23 mouse cellular contexts compared by ENCODE assay signal in genomic region chr1:186171691-186172090, GRCm38 (mm10). TPM values are rescaled to one million over a fixed set of nuclear protein-coding genes. Genes with fewer than 3 reads are reported as not detected.
DNase-seq lines count a peak whose midpoint lies in the region; ATAC-seq and TF ChIP-seq lines count a peak whose summit lies in the region.
"Had no signal": no experiment of that assay in that cellular context is flagged by ENCODE, and none has a peak within 500 bp of the region (broad histone marks: within the 10 kb centered on the region; RNA-seq: fewer than 3 reads in every experiment).

No protein-coding gene starts in this region.

- H3K4me2 ChIP-seq in forebrain, embryonic 16.5 days (ENCODE audit: low read length), result no peak overlapping the region
- H3K4me2 ChIP-seq: embryonic facial prominence, embryonic 13.5 days; embryonic facial prominence, embryonic 15.5 days; forebrain, embryonic 12.5 days had no signal

- H3K4me3 ChIP-seq in layer of hippocampus, adult 2 months, result no peak overlapping the region
- H3K4me3 ChIP-seq in forebrain, embryonic 16.5 days (replicated peaks; ENCODE audit: low read length), result no peak overlapping the region
- H3K4me3 ChIP-seq: embryonic facial prominence, embryonic 13.5 days; embryonic facial prominence, embryonic 15.5 days; erythroblast, embryonic 14.5 days; forebrain, embryonic 10.5 days; forebrain, embryonic 12.5 days had no signal

- peak; percentile 13 to 14 for DNase-seq in layer of hippocampus, adult 2 months (ENCODE audit: low spot score in 2 of 2)
- no peak for DNase-seq in layer of hippocampus, adult 9-10 months (ENCODE audit: low spot score)
- DNase-seq in layer of hippocampus, postnatal 14 days (ENCODE audit: low spot score in 2 of 2), result peak; percentile 12 to 52
- no peak for DNase-seq in gastrocnemius, postnatal 4 days (ENCODE audit: low spot score in 2 of 2)
- DNase-seq: adrenal gland, adult 2 months; adrenal gland, postnatal 10 days; adrenal gland, postnatal 25 days; cerebellum, adult 11 months; cerebellum, adult 18-20 months; cerebellum, adult 8-10 months; cerebellum, adult 9-11 months; cerebellum, postnatal 14 days; cerebellum, postnatal 36 days; embryo, embryonic 11 days; forebrain, postnatal 0 days had no signal

- no peaks in the 10 kb centered on the region for H3K4me1 ChIP-seq in forebrain, embryonic 16.5 days (replicated peaks; ENCODE audit: control insufficient read depth, insufficient read depth, low read length)
- H3K4me1 ChIP-seq: embryonic facial prominence, embryonic 15.5 days; forebrain, embryonic 12.5 days had no signal

- no peaks in the 10 kb centered on the region for H3K36me3 ChIP-seq in forebrain, embryonic 16.5 days (ENCODE audit: control insufficient read depth, insufficient read depth)
- H3K36me3 ChIP-seq: embryonic facial prominence, embryonic 13.5 days; embryonic facial prominence, embryonic 15.5 days; forebrain, embryonic 10.5 days; forebrain, embryonic 12.5 days had no signal

- ATAC-seq in forebrain, embryonic 16.5 days, result no peak
- ATAC-seq: forebrain, embryonic 14.5 days; forebrain, postnatal 0 days had no signal

- H3K27ac ChIP-seq in layer of hippocampus, adult 2 months, result no peak overlapping the region
- no peak overlapping the region for H3K27ac ChIP-seq in forebrain, embryonic 16.5 days (ENCODE audit: low read length)
- H3K27ac ChIP-seq: embryonic facial prominence, embryonic 13.5 days; embryonic facial prominence, embryonic 15.5 days; forebrain, embryonic 10.5 days; forebrain, embryonic 12.5 days had no signal

- 90% methylated on average over 6 of the region's 6 CpGs for WGBS in forebrain, embryonic 16.5 days

- no peak overlapping the region for H3K9ac ChIP-seq in forebrain, embryonic 16.5 days (replicated peaks; ENCODE audit: low read depth, low read length)
- H3K9ac ChIP-seq: embryonic facial prominence, embryonic 13.5 days; embryonic facial prominence, embryonic 15.5 days; forebrain, embryonic 12.5 days; forebrain, postnatal 0 days had no signal

- TF ChIP-seq CTCF in layer of hippocampus, adult 2 months (conservative IDR thresholded peaks at IDR 0.05), result peak; percentile 45

- H3K27me3 ChIP-seq in forebrain, embryonic 16.5 days (replicated peaks; ENCODE audit: control insufficient read depth, insufficient read depth, low read length), result no peaks in the 10 kb centered on the region
- H3K27me3 ChIP-seq: embryonic facial prominence, embryonic 13.5 days; embryonic facial prominence, embryonic 15.5 days; forebrain, embryonic 12.5 days had no signal

- no peaks in the 10 kb centered on the region for H3K9me3 ChIP-seq in forebrain, embryonic 16.5 days (ENCODE audit: control insufficient read depth, low read length)
- H3K9me3 ChIP-seq: embryonic facial prominence, embryonic 13.5 days; embryonic facial prominence, embryonic 15.5 days; forebrain, embryonic 12.5 days had no signal

RNA-seq across cellular contexts. Expression of gene Lyplal1, which starts 54.6 kb away (rescaled TPM):
- total RNA-seq in layer of hippocampus, adult 2 months (2021), result 1 to 10 TPM; 7.1 to 9.1 TPM
- total RNA-seq in layer of hippocampus, postnatal 14 days (2021), result 10 to 100 TPM; 10.8 to 12.0 TPM
- total RNA-seq in gastrocnemius, postnatal 4 days (2021), result 10 to 100 TPM in 1 of 2 experiments, 1 to 10 TPM in 1; 9.3 to 10.5 TPM
- 10.3 and 12.2 TPM in 2 replicates for polyA plus RNA-seq in forebrain, embryonic 16.5 days (2015; fragmentation: Nextera tagmentation; extraction: Ambion mirVana)
- total RNA-seq: MEL had no signal

Comparison
In these comparisons a context has a peak if more than half of its experiments do, and no peak if none do; other contexts are left out.
1. DNase-seq: peak in layer of hippocampus, adult 2 months (2 of 2) and layer of hippocampus, postnatal 14 days (2 of 2); none in layer of hippocampus, adult 9-10 months (single experiment) and gastrocnemius, postnatal 4 days (0 of 2).